Mouse (Mus musculus): Measurements from ENCODE around the gene Tdrd3. TPM values are rescaled to one million over a fixed set of nuclear protein-coding genes. Genes with fewer than 3 reads are reported as not detected.

Gene Tdrd3
- 27.3 TPM for polyA plus RNA-seq (2017; shearing (Covaris generic))

GRCm38 (mm10) chr14:87415808-87416721 lies at the start of gene Tdrd3:
TSS of gene Tdrd3 (plus strand) at chr14:87416639.

All from inflammation-experienced regulatory T-cells, adult 16 weeks (primary cell).